Mouse (Mus musculus) mesoderm, embryonic 11.5 days (tissue): ENCODE data around the gene Ptbp1.
A peak's percentile ranks its signal among the peaks of the same experiment; 100 is the strongest.

Experiments
- DNase-seq: peaks from one replicate; pipeline ENCODE4 v3.0.0-alpha.2; 2012; ENCODE audit warnings: low read depth, low spot score

The Ptbp1 gene

GRCm38 (mm10) chr10:79858416-79859074, 4.3 kb downstream of the Ptbp1 start:
- DNase-seq = no peak

- no peak for DNase-seq
Observed at GRCm38 (mm10) chr10:79859116-79859515, 4.9 kb downstream of the Ptbp1 start.

- no peak for DNase-seq
Observed at GRCm38 (mm10) chr10:79860079-79860911, 6.1 kb downstream of the Ptbp1 start.

- no peak for DNase-seq
Observed at GRCm38 (mm10) chr10:79861230-79862048, 7.2 kb downstream of the Ptbp1 start.

- DNase-seq = no peak
Observed at GRCm38 (mm10) chr10:79862049-79862788, 8.0 kb downstream of the Ptbp1 start.

- DNase-seq = no peak
Observed at GRCm38 (mm10) chr10:79862925-79863324, 8.7 kb downstream of the Ptbp1 start.

GRCm38 (mm10) chr10:79864351-79865188, 10.3 kb downstream of the Ptbp1 start:
- DNase-seq = no peak

DNA sequence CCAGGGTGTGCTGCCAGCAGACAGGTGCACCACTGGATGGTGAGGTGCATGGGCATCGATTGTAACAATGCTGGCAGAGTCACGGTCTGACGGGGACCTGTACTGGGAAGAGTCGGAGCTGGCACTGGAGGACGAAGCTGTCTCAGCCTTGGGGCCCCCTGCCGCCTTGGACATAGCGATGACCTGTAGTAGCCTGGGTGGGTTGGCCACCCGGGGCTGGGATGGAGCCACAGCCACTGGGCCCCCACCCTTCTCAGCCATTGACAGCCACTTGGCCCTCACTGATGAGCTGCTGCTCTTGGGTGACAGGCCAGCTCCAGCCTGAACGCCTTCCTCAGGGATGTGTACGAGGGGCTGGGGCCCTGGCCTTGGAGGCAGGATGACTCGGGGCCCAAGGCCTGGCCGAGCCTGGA, 11.0 kb downstream of the Ptbp1 start:
- DNase-seq = no peak

GRCm38 (mm10) chr10:79865801-79866295, 11.6 kb downstream of the Ptbp1 start:
- no peak for DNase-seq

DNA sequence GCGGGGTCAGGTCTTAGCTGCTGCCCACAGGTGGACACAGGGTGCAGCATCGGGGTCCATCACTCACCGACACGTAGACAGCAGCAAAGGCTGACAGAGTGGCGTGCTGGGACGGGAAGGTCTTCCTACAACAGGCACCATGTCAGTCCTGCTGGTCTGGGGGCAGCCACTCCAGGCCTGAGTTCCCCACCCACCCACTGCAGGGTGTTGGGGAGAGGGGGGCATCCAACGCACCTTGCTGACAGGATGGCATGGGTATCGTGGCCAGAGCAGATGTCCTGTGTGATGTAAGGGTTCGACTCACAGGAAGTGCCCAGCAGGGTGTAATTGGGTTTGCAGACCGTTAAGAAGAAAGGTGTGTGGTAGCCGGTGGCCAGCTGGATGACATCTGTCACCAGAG, 12.4 kb downstream of the Ptbp1 start:
- DNase-seq = no peak

DNA sequence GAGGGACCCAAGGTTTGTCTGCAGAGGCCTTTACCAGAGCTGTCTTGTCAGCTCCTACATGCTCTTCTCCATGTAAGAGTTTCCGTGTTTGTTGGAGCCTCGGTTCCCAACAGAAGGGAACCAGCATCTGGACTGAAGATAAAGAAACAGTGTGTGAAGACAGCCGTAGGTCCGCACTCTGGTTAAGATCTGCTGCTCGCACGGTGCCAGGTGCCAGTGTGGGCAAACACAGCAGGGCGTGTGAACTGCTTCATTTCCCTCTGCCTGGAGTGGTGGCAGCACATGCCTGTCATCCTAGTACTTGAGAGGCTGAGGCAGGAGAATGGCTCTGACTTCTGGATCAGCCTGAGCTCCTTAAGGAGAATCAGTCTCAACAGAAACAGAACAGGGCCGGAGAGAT, 17.6 kb downstream of the Ptbp1 start:
- no peak for DNase-seq

DNA sequence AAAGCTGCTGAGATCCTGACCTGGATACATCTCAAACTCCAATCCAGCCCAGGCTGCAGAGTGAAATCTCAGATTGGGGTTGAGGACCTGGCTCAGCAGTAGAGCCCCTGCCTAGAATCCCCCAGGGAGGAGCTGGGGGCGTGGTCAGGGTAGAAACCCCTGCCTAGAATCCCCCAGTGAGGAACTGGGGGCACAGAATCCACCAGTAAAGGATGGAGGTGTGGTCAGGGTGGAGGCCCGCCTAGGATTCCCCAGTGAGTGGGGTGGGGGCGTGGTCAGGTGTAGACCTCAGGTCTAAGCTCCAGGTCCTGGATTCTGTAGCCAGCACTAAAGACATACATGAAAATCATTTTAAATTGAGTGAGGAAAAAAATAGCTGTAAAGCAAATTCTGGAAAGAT, 18.6 kb downstream of the Ptbp1 start:
- DNase-seq = no peak

DNA sequence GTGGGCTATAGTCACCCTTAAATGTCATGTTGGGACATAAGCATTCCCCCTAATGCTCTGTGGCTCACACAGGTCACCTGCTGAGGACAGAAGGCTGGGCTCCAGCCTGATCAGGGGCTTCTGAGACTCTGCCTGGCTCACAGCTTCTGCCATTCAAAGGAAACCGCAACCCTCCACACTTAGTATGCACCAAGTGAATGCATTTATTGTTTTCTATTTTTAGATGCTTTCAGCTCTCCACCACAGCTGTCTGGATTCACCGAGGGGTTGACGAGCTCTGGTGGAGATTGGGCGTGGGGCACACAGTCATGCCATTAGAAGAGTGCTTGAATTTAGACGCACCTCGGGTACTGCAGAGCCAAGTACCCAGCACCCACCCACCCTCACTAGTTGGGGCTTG, 19.1 kb downstream of the Ptbp1 start:
- no peak for DNase-seq

GRCm38 (mm10) chr10:79873715-79874289, 19.6 kb downstream of the Ptbp1 start:
- DNase-seq = no peak

DNA sequence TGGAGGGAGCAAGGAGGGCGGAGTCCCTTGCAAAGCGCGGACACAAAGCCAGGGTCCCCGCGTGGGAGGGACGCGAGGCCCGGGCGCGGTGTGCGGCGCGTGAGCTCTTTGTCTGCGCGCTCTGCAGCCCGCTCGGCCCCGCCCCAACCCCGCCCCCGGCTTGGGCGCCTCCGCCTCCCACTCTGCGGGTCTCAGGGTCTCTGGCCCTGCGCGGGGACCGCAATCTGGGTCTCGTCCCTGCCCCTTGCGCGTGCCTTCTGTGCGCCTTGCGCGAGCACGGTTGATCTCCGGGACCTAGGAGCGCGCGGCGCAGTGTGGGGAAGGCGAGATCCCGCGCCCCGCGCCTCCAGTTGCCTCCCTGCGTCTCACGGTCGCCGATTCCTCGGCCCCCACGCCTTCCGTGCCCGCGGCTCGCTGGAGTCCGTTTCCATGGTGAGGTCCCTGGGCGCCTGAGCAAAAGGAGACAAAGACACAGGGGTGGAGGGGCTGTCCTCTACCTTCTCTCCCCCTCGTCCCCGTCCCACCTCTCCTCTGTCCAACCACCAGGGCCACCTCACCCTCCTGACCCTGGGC, 20.1 kb downstream of the Ptbp1 start, which contains the start of the genes Prtn3 and Plppr3:
TSS of gene Prtn3 (plus strand) at position 187 of the 573 bp plus-strand sequence.
TSS of gene Plppr3 (minus strand) at position 345 of the 573 bp plus-strand sequence.
- DNase-seq = peak; percentile 87

GRCm38 (mm10) chr10:79877174-79877573, 22.9 kb downstream of the Ptbp1 start:
- DNase-seq = no peak

DNA sequence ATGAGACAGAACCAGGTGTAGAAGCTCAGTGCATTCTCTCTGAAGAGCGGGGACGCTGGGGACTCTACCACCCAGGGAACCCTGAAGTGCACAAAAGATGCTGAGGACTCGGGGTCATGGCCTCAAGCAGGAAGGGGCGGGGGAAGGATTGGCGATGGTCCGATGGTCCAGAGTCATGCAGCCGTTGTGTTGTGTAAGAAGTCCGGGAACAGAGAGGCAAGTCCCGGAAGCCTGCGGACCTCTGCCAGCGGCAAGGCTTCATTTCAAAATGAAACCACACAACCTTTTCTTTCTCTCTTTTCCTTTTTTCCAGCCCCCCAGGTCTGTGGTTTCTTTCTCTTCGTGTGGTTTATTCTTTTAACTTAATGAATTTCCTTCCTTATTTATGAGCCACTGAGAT, 23.5 kb downstream of the Ptbp1 start:
- DNase-seq = no peak

DNA sequence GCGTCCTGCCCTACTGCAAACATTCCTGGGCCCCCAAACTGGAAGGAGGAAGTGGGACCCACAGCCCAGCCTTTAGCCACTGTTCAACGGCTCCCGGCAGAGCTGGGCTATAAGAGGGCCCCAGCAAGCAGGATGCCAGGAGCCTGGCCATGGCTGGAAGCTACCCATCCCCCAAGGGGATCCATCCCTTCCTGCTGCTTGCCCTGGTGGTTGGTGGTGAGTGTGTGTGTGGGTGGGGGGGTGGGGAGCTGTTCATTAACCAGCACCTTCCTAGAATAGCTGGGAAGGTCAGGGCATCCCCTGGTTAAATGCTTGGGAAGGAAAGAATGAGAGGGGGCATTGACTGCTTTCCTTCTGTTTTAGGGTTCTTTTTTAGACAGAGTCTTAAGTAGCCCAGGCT, 25.3 kb downstream of the Ptbp1 start:
- no peak for DNase-seq

DNA sequence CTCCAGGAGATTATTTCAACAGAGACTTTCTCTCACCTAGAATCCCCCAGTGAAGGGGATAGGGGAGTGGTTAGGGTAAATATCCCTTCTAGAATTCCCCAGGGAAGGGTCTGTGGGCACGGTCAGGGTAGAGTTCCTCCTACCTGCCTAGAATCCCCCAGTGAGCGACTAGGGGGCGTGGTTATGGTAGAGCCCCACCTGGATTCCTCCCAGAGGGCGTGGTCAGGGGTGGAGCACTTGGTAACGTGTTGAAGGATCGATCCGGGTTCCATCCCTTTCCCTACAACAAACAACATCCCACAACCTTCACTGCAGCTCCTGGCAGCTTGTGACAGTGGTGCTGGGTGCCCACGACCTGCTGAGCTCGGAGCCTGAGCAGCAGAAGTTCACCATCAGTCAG, 26.5 kb downstream of the Ptbp1 start:
- no peak for DNase-seq

DNA sequence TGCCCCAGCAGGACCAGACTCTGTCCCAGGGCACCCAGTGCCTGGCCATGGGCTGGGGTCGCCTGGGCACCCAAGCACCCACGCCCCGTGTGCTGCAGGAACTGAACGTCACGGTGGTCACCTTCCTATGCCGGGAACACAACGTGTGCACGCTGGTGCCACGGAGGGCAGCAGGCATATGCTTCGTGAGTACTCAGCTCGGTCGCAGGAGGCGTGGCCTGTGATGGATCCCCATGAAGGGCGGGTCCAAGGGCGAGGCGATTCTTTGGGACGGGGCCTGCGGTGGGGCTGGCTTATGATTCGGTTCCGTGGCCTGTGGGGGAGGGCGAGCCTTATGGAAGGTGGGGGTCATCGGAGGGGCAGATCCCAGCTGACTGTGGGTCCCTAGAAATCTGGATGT, 27.8 kb downstream of the Ptbp1 start:
- no peak for DNase-seq
